Mouse (Mus musculus): ENCODE measurements around the gene Kat2b. TPM values are rescaled to one million over a fixed set of nuclear protein-coding genes. Genes with fewer than 3 reads are reported as not detected.

Kat2b gene
- total RNA-seq, 1 experiment = 25.1 TPM

- H3K4me3 ChIP-seq (ENCODE audit: insufficient read depth in 1 of 2, low read depth in 1 of 2, low read length in 2 of 2, poor library complexity in 1 of 2, severe bottlenecking in 1 of 2) = peak overlapping the region; percentile 26 to 50
- H3K4me1 ChIP-seq (ENCODE audit: control insufficient read depth in 2 of 2, insufficient read depth in 2 of 2, low read length in 2 of 2, poor library complexity in 1 of 2) = peaks cover 18 to 22% of the 10 kb centered on the region in 2 experiments
- no peaks in the 10 kb centered on the region for H3K9me3 ChIP-seq (ENCODE audit: control insufficient read depth, insufficient read depth, low read depth, low read length)
- H3K9ac ChIP-seq (ENCODE audit: insufficient read depth, low read depth, low read length, poor library complexity, severe bottlenecking) = peak overlapping the region; percentile 72
- DNase-seq (ENCODE audit: low read depth, low spot score) = no peak
- peak overlapping the region; percentile 92 for H3K27ac ChIP-seq (ENCODE audit: insufficient read depth, low read depth, low read length, poor library complexity, severe bottlenecking)
- in situ Hi-C loops (cut with MboI; ENCODE audit: low sequenced_read_pairs in 2 of 2, unreplicated experiment in 2 of 2) = no loop called here
- 0 out of 2 replicates have a peak, but pooled peaks have one; percentile 16 for TF ChIP-seq CHD2 (IDR thresholded peaks at IDR 0.05; ENCODE audit: low read depth, low read length)
- no peak for TF ChIP-seq ZC3H11A (IDR thresholded peaks at IDR 0.05; ENCODE audit: borderline replicate concordance, low read depth, low read length)
- no peak for TF ChIP-seq MAFK (IDR thresholded peaks at IDR 0.05; ENCODE audit: insufficient read depth, low read depth, low read length)
- TF ChIP-seq HCFC1 (IDR thresholded peaks at IDR 0.05; ENCODE audit: borderline replicate concordance, insufficient read depth, low read length) = no peak
- TF ChIP-seq ZNF384 (IDR thresholded peaks at IDR 0.05; ENCODE audit: low read depth, low read length) = no peak
- H3K36me3 ChIP-seq (ENCODE audit: control insufficient read depth, insufficient read depth, low read length, poor library complexity, severe bottlenecking) = no peaks in the 10 kb centered on the region
These were observed 15.4 kb downstream of the Kat2b start for GRCm38 (mm10) chr17:53582026-53582585.

GRCm38 (mm10) chr17:53582805-53583204 is 16.1 kb downstream of the Kat2b start:
- Histone ChIP-seq H3K9me3 (ENCODE audit: control insufficient read depth, insufficient read depth, low read depth, low read length) (no peaks in the 10 kb centered on the region), H3K27ac (ENCODE audit: insufficient read depth, low read depth, low read length, poor library complexity, severe bottlenecking) (peak overlapping the region; percentile 92), H3K4me1 (ENCODE audit: control insufficient read depth in 2 of 2, insufficient read depth in 2 of 2, low read length in 2 of 2, poor library complexity in 1 of 2) (peaks cover 24% of the 10 kb centered on the region in 2 experiments), H3K9ac (ENCODE audit: insufficient read depth, low read depth, low read length, poor library complexity, severe bottlenecking) (peak overlapping the region; percentile 72), H3K4me3 (ENCODE audit: insufficient read depth in 1 of 2, low read depth in 1 of 2, low read length in 2 of 2, poor library complexity in 1 of 2, severe bottlenecking in 1 of 2) (peak overlapping the region; percentile 26 to 50), H3K36me3 (ENCODE audit: control insufficient read depth, insufficient read depth, low read length, poor library complexity, severe bottlenecking) (no peaks in the 10 kb centered on the region)
- TF ChIP-seq CHD2 (IDR thresholded peaks at IDR 0.05; ENCODE audit: low read depth, low read length) (no peak), MAFK (IDR thresholded peaks at IDR 0.05; ENCODE audit: insufficient read depth, low read depth, low read length) (no peak), ZNF384 (IDR thresholded peaks at IDR 0.05; ENCODE audit: low read depth, low read length) (no peak), HCFC1 (IDR thresholded peaks at IDR 0.05; ENCODE audit: borderline replicate concordance, insufficient read depth, low read length) (no peak), ZC3H11A (IDR thresholded peaks at IDR 0.05; ENCODE audit: borderline replicate concordance, low read depth, low read length) (no peak)
- DNase-seq (ENCODE audit: low read depth, low spot score) = no peak
- in situ Hi-C loops (cut with MboI; ENCODE audit: low sequenced_read_pairs in 2 of 2, unreplicated experiment in 2 of 2) = no loop called here

GRCm38 (mm10) chr17:53583846-53584579 is 17.4 kb downstream of the Kat2b start:
- TF ChIP-seq CHD2 (IDR thresholded peaks at IDR 0.05; ENCODE audit: low read depth, low read length) (no peak), MAFK (IDR thresholded peaks at IDR 0.05; ENCODE audit: insufficient read depth, low read depth, low read length) (no peak), HCFC1 (IDR thresholded peaks at IDR 0.05; ENCODE audit: borderline replicate concordance, insufficient read depth, low read length) (no peak), ZC3H11A (IDR thresholded peaks at IDR 0.05; ENCODE audit: borderline replicate concordance, low read depth, low read length) (no peak), ZNF384 (IDR thresholded peaks at IDR 0.05; ENCODE audit: low read depth, low read length) (no peak)
- DNase-seq (ENCODE audit: low read depth, low spot score) = no peak

GRCm38 (mm10) chr17:53587074-53587851 is 20.6 kb downstream of the Kat2b start:
- no peak overlapping the region; the same call in 1 of the 2 replicates for H3K27ac ChIP-seq (ENCODE audit: insufficient read depth, low read depth, low read length, poor library complexity, severe bottlenecking)
- DNase-seq (ENCODE audit: low read depth, low spot score) = no peak

More at GRCm38 (mm10) chr17:53583846-53584579, 17.4 kb downstream of the Kat2b start:
- in situ Hi-C loops (cut with MboI; ENCODE audit: low sequenced_read_pairs in 2 of 2, unreplicated experiment in 2 of 2) = no loop called here
- H3K36me3 ChIP-seq (ENCODE audit: control insufficient read depth, insufficient read depth, low read length, poor library complexity, severe bottlenecking) = no peaks in the 10 kb centered on the region
- peaks cover 22 to 26% of the 10 kb centered on the region in 2 experiments; a peak in 3 of 4 replicates for H3K4me1 ChIP-seq (ENCODE audit: control insufficient read depth in 2 of 2, insufficient read depth in 2 of 2, low read length in 2 of 2, poor library complexity in 1 of 2)
- H3K4me3 ChIP-seq (ENCODE audit: insufficient read depth in 1 of 2, low read depth in 1 of 2, low read length in 2 of 2, poor library complexity in 1 of 2, severe bottlenecking in 1 of 2) = no peak overlapping the region
- H3K9ac ChIP-seq (ENCODE audit: insufficient read depth, low read depth, low read length, poor library complexity, severe bottlenecking) = no peak overlapping the region
- H3K27ac ChIP-seq (ENCODE audit: insufficient read depth, low read depth, low read length, poor library complexity, severe bottlenecking) = no peak overlapping the region; the same call in 1 of the 2 replicates
- no peaks in the 10 kb centered on the region for H3K9me3 ChIP-seq (ENCODE audit: control insufficient read depth, insufficient read depth, low read depth, low read length)

More at GRCm38 (mm10) chr17:53587074-53587851, 20.6 kb downstream of the Kat2b start:
- in situ Hi-C loops (cut with MboI; ENCODE audit: low sequenced_read_pairs in 2 of 2, unreplicated experiment in 2 of 2) = no loop called here
- peak overlapping the region in 1 of 2 experiments; percentile 8; a peak in 1 of 4 replicates for H3K4me3 ChIP-seq (ENCODE audit: insufficient read depth in 1 of 2, low read depth in 1 of 2, low read length in 2 of 2, poor library complexity in 1 of 2, severe bottlenecking in 1 of 2)
- no peaks in the 10 kb centered on the region for H3K36me3 ChIP-seq (ENCODE audit: control insufficient read depth, insufficient read depth, low read length, poor library complexity, severe bottlenecking)
- H3K9ac ChIP-seq (ENCODE audit: insufficient read depth, low read depth, low read length, poor library complexity, severe bottlenecking) = 0 out of 2 replicates have a peak overlapping the region, but pooled peaks have one; percentile 15
- peaks cover 22 to 24% of the 10 kb centered on the region in 2 experiments; a peak in 3 of 4 replicates for H3K4me1 ChIP-seq (ENCODE audit: control insufficient read depth in 2 of 2, insufficient read depth in 2 of 2, low read length in 2 of 2, poor library complexity in 1 of 2)
- H3K9me3 ChIP-seq (ENCODE audit: control insufficient read depth, insufficient read depth, low read depth, low read length) = no peaks in the 10 kb centered on the region
- TF ChIP-seq ZNF384 (IDR thresholded peaks at IDR 0.05; ENCODE audit: low read depth, low read length) = no peak
- no peak for TF ChIP-seq MAFK (IDR thresholded peaks at IDR 0.05; ENCODE audit: insufficient read depth, low read depth, low read length)
- no peak for TF ChIP-seq HCFC1 (IDR thresholded peaks at IDR 0.05; ENCODE audit: borderline replicate concordance, insufficient read depth, low read length)
- no peak for TF ChIP-seq ZC3H11A (IDR thresholded peaks at IDR 0.05; ENCODE audit: borderline replicate concordance, low read depth, low read length)
- no peak for TF ChIP-seq CHD2 (IDR thresholded peaks at IDR 0.05; ENCODE audit: low read depth, low read length)
